Mouse (Mus musculus): Measurements from ENCODE around the gene Nutf2.

DNA sequence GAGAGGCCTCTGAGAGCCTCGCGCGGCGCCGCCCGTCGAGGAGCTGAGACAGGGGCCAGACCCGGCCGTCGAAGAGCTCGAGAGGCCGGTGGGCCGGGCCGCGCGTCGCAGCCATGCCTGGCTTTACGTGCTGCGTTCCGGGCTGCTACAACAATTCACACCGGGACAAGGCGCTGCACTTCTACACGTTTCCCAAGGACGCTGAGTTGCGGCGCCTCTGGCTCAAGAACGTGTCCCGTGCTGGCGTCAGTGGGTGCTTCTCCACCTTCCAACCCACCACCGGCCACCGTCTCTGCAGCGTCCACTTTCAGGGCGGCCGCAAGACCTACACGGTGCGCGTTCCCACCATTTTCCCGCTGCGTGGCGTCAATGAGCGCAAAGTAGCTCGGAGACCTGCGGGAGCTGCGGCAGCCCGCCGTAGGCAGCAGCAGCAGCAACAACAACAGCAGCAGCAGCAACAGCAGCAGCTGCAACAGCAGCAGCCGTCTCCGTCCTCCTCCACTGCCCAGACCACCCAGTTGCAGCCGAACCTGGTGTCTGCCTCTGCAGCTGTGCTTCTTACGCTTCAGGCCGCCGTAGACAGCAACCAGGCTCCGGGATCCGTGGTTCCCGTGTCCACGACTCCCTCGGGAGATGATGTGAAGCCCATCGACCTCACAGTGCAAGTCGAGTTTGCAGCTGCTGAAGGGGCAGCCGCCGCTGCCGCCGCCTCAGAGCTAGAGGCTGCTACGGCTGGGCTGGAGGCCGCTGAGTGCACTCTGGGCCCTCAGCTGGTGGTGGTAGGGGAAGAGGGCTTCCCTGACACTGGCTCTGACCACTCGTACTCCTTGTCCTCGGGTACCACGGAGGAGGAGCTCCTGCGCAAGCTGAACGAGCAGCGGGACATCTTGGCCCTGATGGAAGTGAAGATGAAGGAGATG is 4.9 kb upstream of the Nutf2 start:
- TF ChIP-seq CHD2 (IDR thresholded peaks at IDR 0.05; ENCODE audit: low read depth, low read length) (no peak), ZC3H11A (IDR thresholded peaks at IDR 0.05; ENCODE audit: borderline replicate concordance, low read depth, low read length) (no peak), ZNF384 (IDR thresholded peaks at IDR 0.05; ENCODE audit: low read depth, low read length) (no peak), HCFC1 (IDR thresholded peaks at IDR 0.05; ENCODE audit: borderline replicate concordance, insufficient read depth, low read length) (no peak), MAFK (IDR thresholded peaks at IDR 0.05; ENCODE audit: insufficient read depth, low read depth, low read length) (no peak)

Measured in ES-E14 (cell line).